Mouse (Mus musculus): ENCODE measurements around the gene Map3k5.

GRCm38 (mm10) chr10:19969831-19970460, 35.7 kb downstream of the Map3k5 start:
- no peak for TF ChIP-seq POLR2A (IDR thresholded peaks at IDR 0.05; ENCODE audit: low read depth, low read length)
- TF ChIP-seq CTCF (conservative IDR thresholded peaks at IDR 0.05; ENCODE audit: insufficient read depth, insufficient read length, low read depth, low read length) = no peak
